16 mouse cellular contexts compared by ENCODE assay signal in the genomic region with DNA sequence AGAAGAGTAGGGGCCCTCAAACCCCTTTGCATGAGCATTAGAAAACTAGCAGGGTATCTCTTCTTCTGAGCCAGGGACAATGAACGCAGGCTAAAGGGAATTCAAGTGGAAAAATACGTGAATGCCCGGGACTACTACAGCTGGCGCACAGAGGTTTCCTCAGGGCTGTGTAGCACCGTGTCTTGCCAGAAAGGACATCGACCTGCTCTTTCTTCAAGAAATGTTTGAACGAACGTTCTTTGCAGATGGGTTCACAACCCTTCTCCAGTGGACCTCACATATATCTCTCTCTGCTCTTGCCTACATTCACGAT. TPM values are rescaled to one million over a fixed set of nuclear protein-coding genes. Genes with fewer than 3 reads are reported as not detected.
DNase-seq lines count a peak whose midpoint lies in the region; ATAC-seq and TF ChIP-seq lines count a peak whose summit lies in the region.
"Had no signal": no experiment of that assay in that cellular context is flagged by ENCODE, and none has a peak within 500 bp of the region (broad histone marks: within the 10 kb centered on the region; RNA-seq: fewer than 3 reads in every experiment).

No protein-coding gene starts in this region.

- no peaks in the 10 kb centered on the region for H3K36me3 ChIP-seq in midbrain, embryonic 10.5 days
- no peaks in the 10 kb centered on the region for H3K36me3 ChIP-seq in midbrain, postnatal 0 days (ENCODE audit: insufficient read depth, low read length)
- H3K36me3 ChIP-seq in limb, embryonic 14.5 days (ENCODE audit: control insufficient read depth, insufficient read depth, low read length): no peaks in the 10 kb centered on the region
- H3K36me3 ChIP-seq: intestine, embryonic 15.5 days had no signal

- H3K9me3 ChIP-seq in midbrain, embryonic 10.5 days (replicated peaks): no peaks in the 10 kb centered on the region
- no peaks in the 10 kb centered on the region for H3K9me3 ChIP-seq in midbrain, postnatal 0 days (ENCODE audit: low read length)
- no peaks in the 10 kb centered on the region for H3K9me3 ChIP-seq in limb, embryonic 14.5 days (ENCODE audit: control insufficient read depth, low read length)
- H3K9me3 ChIP-seq: intestine, embryonic 15.5 days had no signal

- peak; percentile 50 for DNase-seq in embryo, embryonic 10.5 days (ENCODE audit: low spot score)
- DNase-seq in embryo, embryonic 9.5 days (ENCODE audit: extremely low spot score): no peak
- peak; percentile 50 for DNase-seq in midbrain, embryonic 10.5 days (ENCODE audit: low spot score)
- DNase-seq in midbrain, postnatal 0 days (ENCODE audit: low spot score): no peak
- DNase-seq in limb, embryonic 14.5 days (ENCODE audit: low spot score): no peak
- no peak for DNase-seq in cerebellum, postnatal 4 days (ENCODE audit: low spot score in 2 of 2)
- DNase-seq in gastrocnemius, postnatal 10 days: no peak
- DNase-seq: adrenal gland, adult 2 months; gastrocnemius, adult 2 months; lung, postnatal 36 days; right cerebral cortex, postnatal 25 days had no signal

- TF ChIP-seq POLR2A in limb, embryonic 14.5 days (IDR thresholded peaks at IDR 0.05; ENCODE audit: borderline replicate concordance, extremely low read depth, insufficient read depth, insufficient read length): no peak

- TF ChIP-seq CTCF in midbrain, postnatal 0 days (IDR thresholded peaks at IDR 0.05): no peak

- no peak overlapping the region for H3K4me2 ChIP-seq in midbrain, postnatal 0 days (ENCODE audit: low read depth, low read length, poor library complexity, severe bottlenecking)
- peak overlapping the region; percentile 34 for H3K4me2 ChIP-seq in limb, embryonic 14.5 days (replicated peaks; ENCODE audit: low read depth, low read length, severe bottlenecking)
- H3K4me2 ChIP-seq: intestine, embryonic 15.5 days had no signal

- peaks cover 10% of the 10 kb centered on the region for H3K4me1 ChIP-seq in midbrain, embryonic 10.5 days
- H3K4me1 ChIP-seq in midbrain, postnatal 0 days (ENCODE audit: insufficient read depth, low read length): no peaks in the 10 kb centered on the region
- H3K4me1 ChIP-seq in limb, embryonic 14.5 days (ENCODE audit: control insufficient read depth, insufficient read depth, low read length): peaks cover 5% of the 10 kb centered on the region; the same call in 1 of the 2 replicates
- H3K4me1 ChIP-seq: intestine, embryonic 15.5 days had no signal

- 2% methylated on average over 9 of the region's 9 CpGs for WGBS in midbrain, embryonic 10.5 days
- WGBS in midbrain, postnatal 0 days: 2% methylated on average over 9 of the region's 9 CpGs
- 7% methylated on average over 9 of the region's 9 CpGs for WGBS in limb, embryonic 14.5 days

- no peak overlapping the region for H3K27ac ChIP-seq in midbrain, embryonic 10.5 days (replicated peaks)
- no peak overlapping the region for H3K27ac ChIP-seq in midbrain, postnatal 0 days (ENCODE audit: low read depth, low read length)
- no peak overlapping the region for H3K27ac ChIP-seq in limb, embryonic 14.5 days (replicated peaks; ENCODE audit: low read depth, low read length)
- H3K27ac ChIP-seq: gastrocnemius, adult 2 months; intestine, embryonic 15.5 days had no signal

- no peak overlapping the region for H3K9ac ChIP-seq in midbrain, postnatal 0 days (replicated peaks; ENCODE audit: low read length, poor library complexity, severe bottlenecking)
- no peak overlapping the region for H3K9ac ChIP-seq in limb, embryonic 14.5 days (ENCODE audit: low read depth, low read length, severe bottlenecking)
- H3K9ac ChIP-seq: intestine, embryonic 15.5 days had no signal

- peak overlapping the region; percentile 32 for H3K4me3 ChIP-seq in midbrain, embryonic 10.5 days
- no peak overlapping the region for H3K4me3 ChIP-seq in midbrain, postnatal 0 days (ENCODE audit: low read depth, low read length)
- peak overlapping the region; percentile 19 for H3K4me3 ChIP-seq in limb, embryonic 14.5 days (replicated peaks; ENCODE audit: low read length)
- H3K4me3 ChIP-seq: gastrocnemius, adult 2 months; intestine, embryonic 15.5 days had no signal

- ATAC-seq in midbrain, postnatal 0 days (ENCODE audit: low FRiP score): no peak
- ATAC-seq in limb, embryonic 14.5 days (ENCODE audit: low FRiP score, low read depth): no peak
- ATAC-seq in megakaryocyte-erythroid progenitor cell, adult 5-6 weeks (replicated peaks; ENCODE audit: low FRiP score, low TSS enrichment, poor library complexity, severe bottlenecking): no peak
- ATAC-seq: intestine, embryonic 15.5 days had no signal

- peaks cover 100% of the 10 kb centered on the region for H3K27me3 ChIP-seq in midbrain, embryonic 10.5 days (ENCODE audit: low read depth, poor library complexity, severe bottlenecking)
- H3K27me3 ChIP-seq in midbrain, postnatal 0 days (ENCODE audit: insufficient read depth, low read length): peaks cover 78% of the 10 kb centered on the region
- H3K27me3 ChIP-seq in limb, embryonic 14.5 days (ENCODE audit: control insufficient read depth, insufficient read depth, low read length): peaks cover 66% of the 10 kb centered on the region

RNA-seq across cellular contexts. Expression of gene Fezf1, which starts 12.5 kb away (rescaled TPM):
- polyA plus RNA-seq in midbrain, embryonic 10.5 days (2016; fragmentation: Nextera tagmentation; extraction: Ambion mirVana): 4.4 and 6.4 TPM in 2 replicates
- 0.90 and 1.3 TPM in 2 replicates for total RNA-seq in midbrain, postnatal 0 days (2014; rRNA removed)
- polyA plus RNA-seq in midbrain, postnatal 0 days (2015; fragmentation: Nextera tagmentation; extraction: Ambion mirVana): 5.8 and 10.8 TPM in 2 replicates
- polyA plus RNA-seq in limb, embryonic 14.5 days (2012; rRNA removed): 0.05 and 0.11 TPM in 2 replicates
- not detected in 2 replicates for polyA plus RNA-seq in limb, embryonic 14.5 days (2014; fragmentation: Nextera tagmentation; extraction: Ambion mirVana)
- not detected in 2 replicates for total RNA-seq in megakaryocyte-erythroid progenitor cell, adult 5-6 weeks (2014; fragmentation: Nextera tagmentation)
- total RNA-seq in megakaryocyte-erythroid progenitor cell, adult 5-6 weeks (2017): not detected in 2 replicates
- total RNA-seq in gastrocnemius, postnatal 10 days (2021): not detected
- total RNA-seq: adrenal gland, adult 2 months; gastrocnemius, adult 2 months; liver, adult 2 months; MEL had no signal
- polyA plus RNA-seq: adrenal gland, adult 2 months; intestine, embryonic 15.5 days; liver, adult 2 months; neural tube, embryonic 14.5 days had no signal

Comparison
In these comparisons a context has a peak if more than half of its experiments do, and no peak if none do; other contexts are left out.
1. DNase-seq: peak in embryo, embryonic 10.5 days (single experiment) and midbrain, embryonic 10.5 days (single experiment); none in embryo, embryonic 9.5 days (single experiment), midbrain, postnatal 0 days (single experiment), limb, embryonic 14.5 days (single experiment), cerebellum, postnatal 4 days (0 of 2) and gastrocnemius, postnatal 10 days (single experiment).